Mouse (Mus musculus): Measurements from ENCODE around the gene Osbpl8. TPM values are rescaled to one million over a fixed set of nuclear protein-coding genes. Genes with fewer than 3 reads are reported as not detected.
A peak's percentile ranks its signal among the peaks of the same experiment; 100 is the strongest.

The Osbpl8 gene
- polyA plus RNA-seq, 1 experiment from 2014 or later = 11.4 TPM

DNA sequence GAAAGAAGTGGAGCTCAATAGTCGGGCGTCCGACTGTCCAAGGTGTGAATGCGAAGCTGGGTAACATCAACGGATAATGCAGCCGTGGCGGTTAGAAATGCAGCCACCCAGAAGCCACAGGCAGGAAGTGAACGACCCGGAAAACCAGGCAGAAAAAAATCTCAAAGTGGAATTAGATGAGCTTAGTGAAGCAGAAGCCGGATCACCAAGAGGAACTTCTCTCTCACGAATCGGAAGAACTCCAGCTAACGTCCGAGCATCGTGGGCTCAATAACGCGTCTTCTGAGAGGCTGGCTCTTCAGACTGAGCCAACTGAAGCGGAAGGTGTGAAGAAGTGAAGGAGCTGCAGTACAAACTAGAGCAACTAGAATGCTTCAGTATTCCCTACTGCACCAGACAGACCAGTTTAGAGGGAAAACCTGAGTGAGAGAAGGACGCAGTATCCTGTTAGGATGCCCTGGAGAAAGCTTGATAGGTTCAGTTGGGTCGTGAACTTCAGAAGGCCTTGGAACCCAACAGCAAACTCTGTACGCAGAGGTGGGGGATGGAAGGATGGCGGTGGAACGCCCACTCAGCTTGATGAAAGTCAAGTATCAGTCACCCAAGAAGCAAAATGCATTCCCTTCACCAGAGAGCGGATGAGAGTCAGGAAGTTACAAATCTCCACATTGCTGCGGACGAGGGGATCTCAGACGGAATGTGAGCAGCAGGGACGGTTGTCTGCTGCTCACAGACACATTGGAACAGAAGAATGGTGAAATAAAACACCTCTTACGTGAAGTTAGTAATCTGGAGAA is 8.0 kb upstream of the Osbpl8 start:
- WGBS (ENCODE audit: insufficient replicate concordance) = 73% methylated on average over 29 of the region's 29 CpGs
- Histone ChIP-seq H3K27ac (no peak overlapping the region), H3K9me3 (replicated peaks) (no peaks in the 10 kb centered on the region), H3K27me3 (replicated peaks) (no peaks in the 10 kb centered on the region), H3K4me2 (peak overlapping the region; percentile 36), H3K9ac (no peak overlapping the region), H3K4me3 (no peak overlapping the region), H3K4me1 (peaks cover 14% of the 10 kb centered on the region), H3K36me3 (no peaks in the 10 kb centered on the region)
- no peak for ATAC-seq

DNA sequence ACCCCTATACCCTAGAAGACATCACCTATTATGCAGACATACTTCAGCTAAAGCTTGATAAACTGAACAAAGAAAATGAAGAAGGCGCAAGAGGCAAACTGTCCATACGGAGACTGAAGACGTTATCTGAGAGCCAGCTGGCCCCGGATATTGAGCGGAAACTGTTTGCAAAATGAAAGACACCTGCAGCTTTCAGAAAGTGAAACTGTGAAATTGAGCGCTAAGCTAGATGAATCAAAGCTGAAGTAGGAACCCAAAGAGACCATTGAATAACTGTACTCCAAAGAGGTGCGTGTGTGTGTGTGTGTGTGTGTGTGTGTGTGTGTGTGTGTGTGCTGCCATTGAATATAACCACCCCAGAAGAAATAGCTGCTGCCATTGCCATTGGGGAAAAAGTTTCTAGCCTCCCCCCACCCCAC is 7.3 kb upstream of the Osbpl8 start:
- Histone ChIP-seq H3K27me3 (replicated peaks) (no peaks in the 10 kb centered on the region), H3K4me2 (no peak overlapping the region), H3K4me1 (peaks cover 19% of the 10 kb centered on the region), H3K27ac (no peak overlapping the region), H3K4me3 (no peak overlapping the region), H3K9ac (no peak overlapping the region), H3K9me3 (replicated peaks) (no peaks in the 10 kb centered on the region), H3K36me3 (no peaks in the 10 kb centered on the region)
- ATAC-seq = no peak
- 77% methylated on average over 7 of the region's 7 CpGs for WGBS (ENCODE audit: insufficient replicate concordance)

DNA sequence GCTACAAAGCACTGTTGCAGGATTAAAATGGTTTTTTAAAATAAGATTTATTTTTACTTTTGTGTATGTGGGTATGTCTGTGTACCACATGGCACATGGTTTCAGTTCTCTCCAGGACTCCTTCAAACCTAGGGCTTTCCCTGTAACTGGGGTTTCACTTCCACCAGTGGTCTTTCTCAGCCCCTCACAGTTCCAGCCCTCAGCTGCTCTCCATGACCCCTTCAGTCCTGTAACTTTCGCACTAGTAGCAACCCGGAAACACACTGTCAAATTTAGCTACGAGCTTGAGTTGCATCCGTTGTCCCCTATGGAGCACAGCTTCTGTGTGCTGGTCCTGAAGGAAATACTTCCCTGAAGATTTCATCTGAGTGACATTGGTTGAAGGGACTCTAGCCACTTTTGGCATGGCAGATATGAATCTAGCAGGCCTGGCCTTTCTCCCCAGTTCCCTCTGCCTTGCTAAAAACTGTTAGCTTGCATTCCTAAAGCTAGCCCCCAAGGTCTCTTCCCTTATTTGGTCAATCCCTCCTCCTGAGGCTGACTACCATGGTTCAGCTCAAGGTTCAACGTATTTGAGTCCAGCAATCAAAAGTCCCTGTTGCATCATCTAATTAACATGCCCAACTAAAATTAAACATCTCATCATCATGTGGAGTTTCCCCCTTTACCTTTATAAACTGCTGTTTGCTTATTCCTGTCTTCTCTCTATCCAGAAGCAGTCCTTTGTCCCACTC is 4.6 kb upstream of the Osbpl8 start:
- Histone ChIP-seq H3K36me3 (no peaks in the 10 kb centered on the region), H3K4me3 (no peak overlapping the region), H3K4me1 (peaks cover 37% of the 10 kb centered on the region), H3K9me3 (replicated peaks) (no peaks in the 10 kb centered on the region), H3K27me3 (replicated peaks) (no peaks in the 10 kb centered on the region), H3K27ac (no peak overlapping the region; the same call in 1 of the 2 replicates), H3K4me2 (no peak overlapping the region), H3K9ac (no peak overlapping the region)
- no peak for ATAC-seq
- 58% methylated on average over 5 of the region's 5 CpGs for WGBS (ENCODE audit: insufficient replicate concordance)

DNA sequence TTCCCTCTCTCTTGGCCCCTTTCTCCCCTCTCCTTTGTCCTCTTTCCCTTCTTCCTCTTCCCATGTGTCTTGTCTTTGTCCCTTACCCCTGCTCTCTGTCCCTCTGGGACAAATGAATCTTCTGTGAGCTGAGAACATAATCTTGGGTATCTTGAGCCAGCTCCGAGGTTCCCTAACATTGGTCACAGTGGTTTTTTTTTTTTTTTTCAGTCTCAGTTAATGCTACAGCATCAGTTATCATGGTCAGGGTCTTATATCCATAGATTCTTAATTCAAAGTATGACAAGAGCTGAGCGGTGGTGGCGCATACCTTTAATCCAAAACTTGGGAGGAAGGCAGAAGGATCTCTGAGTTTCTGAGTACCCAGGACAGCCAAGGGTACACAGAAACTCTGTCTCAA is 4.0 kb upstream of the Osbpl8 start:
- Histone ChIP-seq H3K9ac (no peak overlapping the region), H3K4me1 (peaks cover 31% of the 10 kb centered on the region), H3K4me2 (no peak overlapping the region), H3K27me3 (replicated peaks) (no peaks in the 10 kb centered on the region), H3K4me3 (no peak overlapping the region), H3K9me3 (replicated peaks) (no peaks in the 10 kb centered on the region), H3K27ac (no peak overlapping the region), H3K36me3 (no peaks in the 10 kb centered on the region)
- WGBS (ENCODE audit: insufficient replicate concordance) = 77% methylated on average over 3 of the region's 3 CpGs
- ATAC-seq = no peak

DNA sequence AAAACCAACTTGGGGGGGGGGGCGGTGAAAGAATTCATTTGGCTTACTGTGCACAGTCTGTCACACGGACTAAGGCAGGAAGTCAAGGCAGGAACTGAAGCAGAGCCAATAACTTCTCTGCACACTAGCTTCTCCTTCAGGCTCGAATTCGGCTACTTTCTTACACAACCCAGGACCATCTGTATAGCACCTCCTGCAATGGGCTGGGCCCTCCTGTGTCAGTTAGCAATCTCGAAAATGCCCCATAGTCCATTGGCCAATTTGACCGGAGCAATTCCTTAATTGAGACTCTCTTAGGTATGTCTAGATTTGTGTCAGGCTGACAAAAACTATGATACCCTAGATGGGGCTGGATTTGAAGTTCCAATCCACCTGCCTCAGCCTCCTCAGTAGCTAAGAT is 3.2 kb upstream of the Osbpl8 start:
- no peaks in the 10 kb centered on the region for H3K9me3 ChIP-seq (replicated peaks)
- no peak overlapping the region for H3K4me2 ChIP-seq
- H3K36me3 ChIP-seq = no peaks in the 10 kb centered on the region
- no peak for ATAC-seq
- WGBS (ENCODE audit: insufficient replicate concordance) = 68% methylated on average over 6 of the region's 6 CpGs
- no peak overlapping the region for H3K9ac ChIP-seq
- peaks cover 34% of the 10 kb centered on the region for H3K4me1 ChIP-seq
- no peak overlapping the region for H3K4me3 ChIP-seq
- H3K27ac ChIP-seq = no peak overlapping the region
- no peaks in the 10 kb centered on the region for H3K27me3 ChIP-seq (replicated peaks)

DNA sequence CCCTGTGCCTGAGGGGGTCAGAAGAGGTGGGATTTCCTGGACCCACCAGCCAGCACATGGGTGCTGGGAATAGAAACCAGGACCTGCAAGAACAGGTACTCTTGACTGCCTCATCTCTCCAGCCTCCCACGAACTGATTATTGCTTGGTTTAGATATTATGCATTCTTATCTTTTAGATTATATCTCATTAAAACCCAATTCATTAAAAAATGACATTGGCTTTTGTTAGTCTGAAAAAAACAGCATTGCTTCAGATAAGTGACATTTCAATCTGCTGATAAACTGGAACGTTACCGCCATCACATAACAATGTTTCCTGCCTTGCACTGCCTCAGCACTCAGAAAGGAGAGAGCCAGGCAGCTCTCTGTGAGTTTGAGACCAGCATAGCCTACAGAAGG is 1.5 kb upstream of the Osbpl8 start:
- H3K27ac ChIP-seq = peak overlapping the region; percentile 32; the same call in 1 of the 2 replicates
- no peak overlapping the region for H3K4me2 ChIP-seq
- H3K4me1 ChIP-seq = peaks cover 46% of the 10 kb centered on the region
- no peak overlapping the region for H3K4me3 ChIP-seq
- no peak overlapping the region; the same call in 1 of the 2 replicates for H3K9ac ChIP-seq
- 33% methylated on average over 3 of the region's 3 CpGs for WGBS (ENCODE audit: insufficient replicate concordance)
- no peaks in the 10 kb centered on the region for H3K9me3 ChIP-seq (replicated peaks)
- H3K36me3 ChIP-seq = no peaks in the 10 kb centered on the region
- H3K27me3 ChIP-seq (replicated peaks) = no peaks in the 10 kb centered on the region
- ATAC-seq = no peak

DNA sequence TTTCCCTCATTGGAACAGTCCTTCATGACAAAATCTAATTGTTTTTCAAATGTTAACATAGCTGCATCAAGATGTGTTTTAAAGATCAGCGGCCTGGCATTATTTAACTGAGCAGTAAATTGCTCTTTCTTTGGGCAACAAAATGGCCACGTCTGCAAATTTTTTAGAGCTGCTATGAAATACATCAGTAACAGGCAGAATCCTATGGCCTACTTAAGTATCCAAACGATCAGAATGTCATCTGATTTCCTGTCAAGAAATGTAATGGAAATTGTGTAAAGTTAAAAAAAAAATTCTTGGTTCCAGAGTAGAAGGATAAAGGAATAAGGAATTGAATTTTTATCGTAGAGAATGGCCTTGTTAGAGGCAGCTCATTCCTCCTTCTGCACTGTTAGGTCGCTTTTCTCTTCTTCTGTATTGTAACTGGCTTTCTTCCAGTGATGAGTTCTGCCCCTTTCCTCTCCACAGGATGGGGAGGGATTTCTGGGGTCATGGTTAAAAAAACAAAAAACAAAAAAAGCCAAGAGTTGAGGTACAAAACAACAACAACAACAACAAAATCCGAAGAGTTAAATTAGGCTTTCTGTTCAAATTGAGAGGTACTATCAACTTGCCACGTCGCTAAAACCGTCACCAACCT is 831 bp upstream of the Osbpl8 start:
- no peak for ATAC-seq
- H3K4me3 ChIP-seq = peak overlapping the region; percentile 97
- peak overlapping the region; percentile 72 for H3K4me2 ChIP-seq
- peak overlapping the region; percentile 97 for H3K27ac ChIP-seq
- H3K4me1 ChIP-seq = peaks cover 53% of the 10 kb centered on the region
- H3K9me3 ChIP-seq (replicated peaks) = no peaks in the 10 kb centered on the region
- 30% methylated on average over 9 of the region's 9 CpGs for WGBS (ENCODE audit: insufficient replicate concordance)
- H3K27me3 ChIP-seq (replicated peaks) = no peaks in the 10 kb centered on the region
- H3K36me3 ChIP-seq = no peaks in the 10 kb centered on the region
- peak overlapping the region; percentile 69 for H3K9ac ChIP-seq

DNA sequence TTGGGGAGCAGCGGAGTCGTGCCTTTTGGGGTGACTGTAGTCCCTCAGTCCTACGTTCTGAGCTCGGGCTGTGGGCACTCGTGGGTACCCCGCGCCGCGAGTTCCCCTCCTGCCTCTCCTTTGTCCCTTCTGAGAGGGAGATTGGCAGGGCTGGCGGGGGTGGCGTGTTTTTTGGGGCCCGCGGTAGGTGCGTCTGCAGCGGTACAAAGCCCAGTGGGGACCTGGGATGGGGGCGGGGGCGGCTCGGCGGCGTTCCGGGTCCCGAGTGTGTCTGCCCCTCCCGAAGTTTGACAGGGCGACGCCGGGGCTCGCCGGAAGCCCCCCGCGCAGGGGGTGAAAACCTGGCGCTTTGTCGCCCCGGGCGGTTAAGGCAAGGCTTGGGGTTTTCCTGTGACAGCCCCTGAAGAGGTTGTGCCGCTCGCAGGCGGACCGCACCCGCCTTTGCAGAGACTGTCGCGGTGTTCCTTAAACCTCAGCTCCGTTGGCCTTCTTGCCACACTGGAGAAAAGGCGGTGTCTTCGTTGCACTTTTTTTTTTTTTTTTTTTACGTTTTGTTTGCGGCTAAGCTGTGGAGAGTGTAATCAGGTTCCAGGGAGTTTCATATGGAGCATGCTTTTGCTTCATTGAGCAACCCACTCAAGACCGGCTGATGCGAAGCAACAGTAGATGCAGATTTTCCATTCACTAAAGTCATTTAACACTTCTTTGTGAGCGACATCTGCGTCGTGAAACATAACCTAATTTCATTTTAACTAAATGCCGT is 848 bp downstream of the Osbpl8 start:
- peak overlapping the region; percentile 99 for H3K9ac ChIP-seq
- H3K4me3 ChIP-seq = peak overlapping the region; percentile 97
- H3K9me3 ChIP-seq (replicated peaks) = no peaks in the 10 kb centered on the region
- H3K36me3 ChIP-seq = no peaks in the 10 kb centered on the region
- H3K4me1 ChIP-seq = peaks cover 65% of the 10 kb centered on the region
- no peaks in the 10 kb centered on the region for H3K27me3 ChIP-seq (replicated peaks)
- ATAC-seq = peak; percentile 44
- H3K27ac ChIP-seq = peak overlapping the region; percentile 97
- peak overlapping the region; percentile 75 for H3K4me2 ChIP-seq
- under 1% methylated on average over 52 of the region's 52 CpGs for WGBS (ENCODE audit: insufficient replicate concordance)

DNA sequence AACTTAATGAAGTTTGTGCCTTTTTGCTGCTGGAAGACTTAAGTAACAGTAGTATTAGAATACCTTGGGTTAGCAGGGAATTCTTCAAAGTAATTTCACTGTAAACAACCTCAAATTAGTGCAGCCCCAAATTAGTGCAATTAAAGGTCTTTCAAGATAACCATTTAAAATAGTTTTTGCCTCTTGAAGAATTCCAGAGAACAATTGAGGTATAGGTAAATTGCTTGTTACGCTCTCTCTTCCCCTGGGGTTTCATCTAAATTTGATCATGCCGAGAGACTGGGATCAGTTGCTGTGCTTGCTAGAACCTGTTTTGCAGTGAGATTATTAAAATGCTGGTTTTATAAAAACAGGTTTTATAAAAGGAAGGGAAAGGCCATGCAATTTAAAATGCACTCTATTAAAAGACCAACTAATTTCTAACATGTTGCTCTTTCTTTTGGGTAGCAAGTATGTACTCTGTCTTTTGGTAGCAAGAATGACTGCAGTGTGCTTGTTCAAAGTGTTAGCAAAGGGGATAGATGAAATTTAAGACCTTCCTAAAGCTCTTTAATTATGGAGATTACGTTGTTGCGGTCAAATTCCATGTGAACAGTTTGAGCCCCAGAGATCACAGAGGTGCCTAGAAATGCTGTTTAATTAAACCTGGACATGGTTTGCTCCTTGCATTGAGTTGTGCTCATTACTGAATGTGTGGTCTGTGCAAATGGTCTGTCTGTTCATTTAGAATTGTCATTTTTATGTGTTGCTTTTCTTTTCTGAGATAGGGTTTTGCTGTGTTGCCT is 1.7 kb downstream of the Osbpl8 start:
- H3K9ac ChIP-seq = peak overlapping the region; percentile 99

DNA sequence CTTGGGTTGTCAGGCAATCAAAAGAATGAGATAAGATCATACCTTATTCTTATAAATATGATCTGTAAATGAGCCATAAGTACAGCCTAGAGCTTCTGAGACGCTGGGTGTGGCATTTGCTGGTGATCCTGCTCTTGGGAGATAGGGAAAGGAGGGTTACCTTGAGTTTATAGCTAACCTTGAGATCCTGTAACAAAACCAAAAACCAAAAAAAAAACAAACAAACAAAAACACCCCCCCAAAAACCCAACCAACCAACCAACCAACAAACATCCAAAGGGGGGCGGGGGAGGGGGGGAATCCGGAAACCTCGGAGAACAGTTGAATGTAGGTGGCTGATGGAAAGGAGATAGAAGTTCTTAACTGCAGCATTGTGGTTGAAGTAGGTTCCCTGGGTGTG is 2.9 kb downstream of the Osbpl8 start:
- Histone ChIP-seq H3K4me2 (peak overlapping the region; percentile 69), H3K27me3 (replicated peaks) (no peaks in the 10 kb centered on the region), H3K9ac (peak overlapping the region; percentile 69), H3K9me3 (replicated peaks) (no peaks in the 10 kb centered on the region), H3K4me3 (peak overlapping the region; percentile 40), H3K27ac (peak overlapping the region; percentile 95), H3K4me1 (peaks cover 79% of the 10 kb centered on the region), H3K36me3 (no peaks in the 10 kb centered on the region)
- 21% methylated on average over 4 of the region's 4 CpGs for WGBS (ENCODE audit: insufficient replicate concordance)
- ATAC-seq = no peak

More for the DNA sequence above, 1.7 kb downstream of the Osbpl8 start:
- peak overlapping the region; percentile 75 for H3K4me2 ChIP-seq
- peak overlapping the region; percentile 97 for H3K27ac ChIP-seq
- H3K9me3 ChIP-seq (replicated peaks) = no peaks in the 10 kb centered on the region
- peak overlapping the region; percentile 97 for H3K4me3 ChIP-seq
- no peak for ATAC-seq
- peaks cover 74% of the 10 kb centered on the region for H3K4me1 ChIP-seq
- H3K36me3 ChIP-seq = no peaks in the 10 kb centered on the region
- WGBS (ENCODE audit: insufficient replicate concordance) = 57% methylated on average over 4 of the region's 4 CpGs
- H3K27me3 ChIP-seq (replicated peaks) = no peaks in the 10 kb centered on the region

DNA sequence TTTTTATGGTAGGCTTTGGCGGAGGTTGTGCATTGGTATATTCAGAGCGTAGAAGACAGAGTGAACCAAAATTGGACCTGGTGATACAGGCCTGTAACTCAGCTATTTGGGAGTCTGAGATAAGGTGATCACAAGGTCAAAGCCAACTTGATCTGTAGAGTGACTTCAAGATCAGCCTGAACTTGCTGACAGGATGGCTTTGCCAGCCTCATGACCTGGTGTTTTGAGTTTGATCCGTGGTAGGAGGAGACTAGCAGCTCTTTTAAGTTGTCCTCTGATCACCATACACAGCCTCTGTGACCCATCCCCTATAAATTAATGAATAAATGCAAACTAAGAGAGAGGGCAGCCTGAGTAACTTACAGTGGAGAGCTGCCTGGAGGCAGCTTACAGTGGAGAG is 3.8 kb downstream of the Osbpl8 start:
- Histone ChIP-seq H3K9ac (peak overlapping the region; percentile 69; the same call in 1 of the 2 replicates), H3K9me3 (replicated peaks) (no peaks in the 10 kb centered on the region), H3K27me3 (replicated peaks) (no peaks in the 10 kb centered on the region), H3K36me3 (no peaks in the 10 kb centered on the region), H3K4me2 (peak overlapping the region; percentile 69), H3K4me1 (peaks cover 78% of the 10 kb centered on the region), H3K27ac (peak overlapping the region; percentile 95), H3K4me3 (peak overlapping the region; percentile 40)
- 37% methylated on average over 3 of the region's 3 CpGs for WGBS (ENCODE audit: insufficient replicate concordance)
- peak; percentile 63 for ATAC-seq

Data from liver, embryonic 12.5 days (tissue).